Mouse (Mus musculus): ENCODE measurements around the gene Gm17662.

DNA sequence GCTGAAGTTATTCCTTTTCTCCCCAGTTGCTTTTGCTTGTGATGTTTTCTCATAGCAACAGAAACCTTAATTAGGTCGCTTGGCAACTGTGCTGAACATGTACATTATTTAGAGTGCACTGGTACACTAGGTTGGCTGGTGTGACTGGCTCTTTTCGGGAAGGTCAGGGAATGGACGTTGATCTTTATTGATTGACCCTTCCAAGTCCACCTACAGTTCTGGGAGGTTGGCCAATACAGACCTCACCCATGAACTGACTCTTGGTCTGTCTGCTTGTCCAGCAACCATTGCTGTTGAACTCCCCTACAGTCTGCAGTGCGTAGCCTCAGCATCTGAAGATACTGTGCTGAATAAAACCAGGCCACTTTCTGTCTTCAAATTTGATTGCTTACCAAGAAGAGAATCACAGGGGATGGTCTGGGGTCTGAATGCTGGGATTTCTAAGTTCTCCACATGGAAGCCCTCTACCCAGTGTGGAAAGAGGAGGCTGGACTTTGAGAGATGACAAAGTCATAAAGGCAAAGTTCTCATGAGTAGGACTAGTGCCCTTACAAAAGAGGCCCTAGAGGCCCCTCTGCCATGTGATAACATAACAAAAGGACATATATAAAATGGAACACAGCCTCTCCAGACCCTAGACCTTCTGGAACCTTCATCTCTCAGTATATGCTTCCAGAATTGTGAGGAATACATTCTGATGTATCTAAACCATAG, 40.5 kb upstream of the Gm17662 start:
- TF ChIP-seq POLR2A (IDR thresholded peaks at IDR 0.05; ENCODE audit: borderline replicate concordance, control insufficient read depth, low read depth, low read length) (no peak), CTCF (IDR thresholded peaks at IDR 0.05; ENCODE audit: control insufficient read depth, insufficient read depth, low read length) (no peak)

All from bone marrow, adult 2 months (tissue).